Mouse (Mus musculus) embryo, embryonic 10.5 days (tissue): Measurements from ENCODE around the gene Stra6.

Experiments used
- DNase-seq: peaks from one replicate; pipeline ENCODE4 v3.0.0-alpha.2; 2015; ENCODE audit warnings: low spot score

The Stra6 gene

DNA sequence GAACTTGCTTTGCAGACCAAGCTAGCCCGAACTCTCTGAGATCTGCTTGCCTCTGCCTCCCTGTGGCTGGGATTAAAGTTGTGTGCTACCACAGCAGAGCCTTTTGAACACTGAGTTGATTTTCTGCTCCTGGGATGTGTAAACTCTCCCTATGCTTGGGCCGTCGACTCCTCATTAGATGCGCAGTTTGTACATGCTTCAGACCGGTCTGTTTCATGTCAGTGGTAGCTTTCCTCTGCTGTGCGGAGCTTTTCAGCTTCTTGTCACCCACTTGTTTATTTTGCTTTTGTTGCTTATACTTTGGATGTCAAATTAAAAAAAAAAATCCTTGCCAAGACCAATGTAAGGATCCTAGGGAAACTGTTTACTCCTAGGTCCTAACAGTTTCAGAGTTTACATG, 32.4 kb downstream of the Stra6 start:
- no peak for DNase-seq

DNA sequence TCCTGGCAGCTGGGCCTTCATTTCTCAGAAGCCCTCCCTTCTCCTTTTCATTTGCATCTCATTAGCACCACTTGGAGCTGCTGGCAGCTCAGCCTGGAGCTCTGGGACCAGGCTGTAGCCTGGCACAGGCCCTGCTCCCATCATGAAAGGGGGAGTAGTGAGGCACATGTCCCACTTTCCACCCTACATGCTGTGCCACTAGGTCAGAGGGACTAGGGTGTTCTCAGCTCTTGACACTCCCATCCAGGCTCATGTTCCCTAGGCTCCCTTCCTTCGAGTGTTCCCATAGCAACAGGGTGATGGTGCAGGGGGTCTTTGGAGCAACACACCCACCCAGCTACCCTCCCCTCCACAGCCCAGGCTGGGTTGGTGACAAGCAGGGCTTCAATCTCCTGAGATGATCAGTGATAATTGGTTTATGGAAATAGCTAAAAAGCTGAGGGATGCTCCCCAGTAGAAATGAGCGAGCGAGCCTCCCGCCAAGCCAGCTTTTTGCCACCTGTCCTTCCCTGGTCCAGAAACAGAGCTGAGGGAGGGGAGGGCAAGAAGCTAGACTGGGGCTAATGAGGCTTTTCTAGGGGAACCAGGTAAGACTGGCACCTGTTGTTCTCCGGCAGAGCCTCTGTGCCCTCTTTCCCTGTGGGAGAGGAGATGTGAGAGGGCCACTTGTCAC, 33.2 kb downstream of the Stra6 start:
- no peak for DNase-seq

GRCm38 (mm10) chr9:58099836-58100565, 36.4 kb downstream of the Stra6 start:
- no peak for DNase-seq

DNA sequence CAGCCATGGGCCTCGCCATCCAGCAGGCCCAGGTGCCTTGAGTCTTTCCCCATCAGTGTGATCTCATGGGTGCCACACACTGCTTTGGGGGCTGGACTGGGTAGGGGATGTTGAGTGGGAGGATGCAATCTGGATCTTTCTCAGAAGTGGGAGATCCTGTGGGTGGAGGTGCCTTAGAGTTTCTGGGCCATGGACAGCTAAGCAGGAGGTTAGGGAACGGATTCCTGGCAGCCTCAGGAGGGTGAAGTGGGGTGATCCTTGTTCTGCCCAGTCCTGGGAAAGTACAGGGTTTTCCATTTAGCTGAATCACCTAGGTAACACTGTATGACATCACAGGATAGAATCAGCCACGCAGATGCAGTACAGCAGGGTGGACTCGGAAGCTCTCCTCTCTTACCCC, 38.4 kb downstream of the Stra6 start:
- no peak for DNase-seq

GRCm38 (mm10) chr9:58103647-58104046, 40.1 kb downstream of the Stra6 start:
- no peak for DNase-seq

GRCm38 (mm10) chr9:58105595-58106169, 42.1 kb downstream of the Stra6 start:
- no peak for DNase-seq

GRCm38 (mm10) chr9:58107494-58107893, 43.9 kb downstream of the Stra6 start:
- no peak for DNase-seq

DNA sequence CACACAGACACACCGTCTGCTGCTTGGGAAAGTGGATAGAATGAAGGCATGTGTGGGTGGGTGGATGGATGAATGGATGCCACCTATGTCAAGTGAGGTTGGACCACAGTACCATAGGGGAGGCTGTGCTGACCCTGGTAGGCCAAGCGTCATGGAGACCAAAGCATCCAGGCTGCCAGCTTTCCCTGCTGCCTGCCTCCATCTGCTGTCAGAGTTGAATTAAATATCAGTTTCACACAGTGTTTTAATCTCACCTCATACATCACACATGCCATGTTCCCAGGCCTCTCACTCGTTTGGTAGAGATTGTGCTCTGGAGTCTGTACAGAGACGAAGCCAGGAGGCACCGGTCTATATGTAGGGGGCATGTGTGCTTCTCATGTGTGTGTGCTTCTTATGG, 47.2 kb downstream of the Stra6 start:
- no peak for DNase-seq

- no peak for DNase-seq
Observed at GRCm38 (mm10) chr9:58111431-58111830, 47.8 kb downstream of the Stra6 start.

DNA sequence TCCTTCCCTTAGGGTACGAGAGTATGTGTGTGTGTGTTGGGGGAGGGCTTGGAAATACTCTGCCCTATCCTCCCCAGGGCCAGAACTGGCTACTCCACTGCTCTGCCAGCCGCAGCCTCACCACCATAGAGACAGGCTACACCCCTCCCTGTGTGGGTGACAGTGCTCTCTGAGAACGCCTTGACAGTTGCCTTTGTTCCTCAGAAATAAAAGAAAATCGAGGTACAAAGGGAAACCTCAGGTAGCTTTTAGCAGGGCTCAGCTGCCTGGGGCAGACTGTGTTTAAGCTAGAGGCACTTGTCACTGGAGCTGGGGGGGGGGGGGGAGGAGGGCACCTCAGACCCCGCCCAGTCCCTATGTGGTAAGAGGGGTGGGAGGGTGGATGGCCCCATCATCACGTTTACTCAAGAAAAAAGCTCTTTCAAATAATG, 48.7 kb downstream of the Stra6 start:
- peak; percentile 68 for DNase-seq

GRCm38 (mm10) chr9:58112866-58113278, 49.3 kb downstream of the Stra6 start:
- peak; percentile 87 for DNase-seq

DNA sequence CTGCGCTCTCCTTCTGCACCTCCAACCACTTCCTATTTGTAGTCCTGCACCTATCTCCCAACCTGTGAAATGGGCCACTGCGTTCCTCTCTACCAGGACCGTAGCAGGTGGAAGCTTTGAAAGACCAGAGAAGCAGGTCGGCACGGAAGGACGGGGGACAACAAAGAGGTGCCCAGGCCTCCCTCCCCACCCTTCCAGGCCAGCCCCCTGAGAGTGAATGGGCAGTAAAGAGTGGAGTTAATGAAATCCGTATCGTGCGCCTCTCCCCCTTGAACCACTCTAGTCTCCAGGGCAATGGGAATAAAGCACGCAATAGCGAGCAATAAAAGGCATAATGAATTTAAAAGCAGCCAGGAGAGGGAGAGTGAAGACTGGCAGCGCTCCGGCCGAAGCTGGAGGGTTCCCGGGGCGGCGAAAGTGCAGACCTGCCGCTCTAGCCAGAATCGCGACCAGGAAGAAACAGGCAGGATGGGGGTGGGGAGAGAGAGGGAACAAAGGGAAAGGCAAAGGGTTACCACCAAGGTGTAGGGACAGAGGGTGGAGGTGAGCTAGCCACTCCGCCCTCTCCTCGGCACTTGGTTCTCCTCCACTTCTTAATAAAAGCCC, 49.8 kb downstream of the Stra6 start:
- DNase-seq: peak; percentile 70

- no peak for DNase-seq
Observed at GRCm38 (mm10) chr9:58114019-58114418, 50.4 kb downstream of the Stra6 start.

- DNase-seq: no peak
Observed at GRCm38 (mm10) chr9:58115297-58115925, 51.8 kb downstream of the Stra6 start.

- no peak for DNase-seq
Observed at GRCm38 (mm10) chr9:58116024-58116651, 52.5 kb downstream of the Stra6 start.

- no peak for DNase-seq
Observed at GRCm38 (mm10) chr9:58118671-58119070, 55.1 kb downstream of the Stra6 start, which contains the start of gene Ccdc33. Ccdc33 (minus strand) TSS chr9:58118823.

GRCm38 (mm10) chr9:58125085-58125484, 61.5 kb downstream of the Stra6 start:
- no peak for DNase-seq

- DNase-seq: peak; percentile 53
Observed at GRCm38 (mm10) chr9:58125811-58126210, 62.2 kb downstream of the Stra6 start.

- peak; percentile 82 for DNase-seq
Observed at GRCm38 (mm10) chr9:58128926-58129413, 65.4 kb downstream of the Stra6 start.

DNA sequence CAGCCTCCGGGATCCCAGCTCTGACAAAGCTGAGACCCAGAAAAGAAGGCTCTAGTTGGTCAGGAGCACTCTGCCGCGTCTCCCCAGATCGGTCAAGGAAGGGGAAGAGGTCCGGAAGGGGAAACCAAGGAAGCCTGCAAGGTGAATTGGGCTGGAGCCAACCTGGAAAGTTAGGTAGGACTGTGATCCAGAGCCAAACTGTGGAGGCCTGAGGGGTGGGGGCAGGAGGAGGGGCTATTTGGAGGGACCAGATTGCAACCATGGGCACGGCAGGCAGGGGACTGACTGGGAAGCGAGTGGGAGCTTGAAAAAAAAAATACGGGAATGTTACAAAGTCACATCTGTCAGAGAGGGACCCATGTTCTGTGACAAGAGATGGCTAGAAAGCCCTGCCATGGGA, 65.9 kb downstream of the Stra6 start:
- no peak for DNase-seq

DNA sequence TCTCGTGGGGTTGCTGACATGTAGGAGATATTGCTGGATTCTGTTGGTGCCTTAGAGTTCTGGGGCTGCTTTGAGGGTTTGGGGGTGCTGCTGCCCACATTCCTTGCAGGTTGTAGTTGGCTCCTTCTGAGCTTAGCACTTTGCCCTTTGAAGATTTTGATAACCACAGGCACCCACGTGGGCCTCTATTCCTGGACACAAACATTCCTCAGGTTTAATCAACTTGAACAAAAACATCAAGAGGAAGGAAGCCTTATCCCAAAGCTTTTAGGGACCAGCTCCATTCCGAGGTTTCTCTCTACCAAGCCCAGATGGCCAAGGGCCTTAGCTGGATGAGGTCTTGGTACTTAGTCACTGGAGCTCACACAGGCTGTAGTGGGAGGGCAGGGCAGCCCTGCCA, 67.3 kb downstream of the Stra6 start:
- no peak for DNase-seq

- DNase-seq: no peak
Observed at GRCm38 (mm10) chr9:58131735-58132134, 68.1 kb downstream of the Stra6 start.
